Mouse (Mus musculus) bone marrow, adult 2 months (tissue): ENCODE measurements around the gene Phf1.

Experiments used
- CTCF ChIP-seq: fragments of 200-500 bp; IDR thresholded peaks from 2 replicates; pipeline ENCODE4 v1.5.1; 2011; ENCODE audit warnings: low read length, control low read depth; ENCODE audit not compliant: control insufficient read depth, insufficient read depth
- POLR2A ChIP-seq: fragments of 200-500 bp; IDR thresholded peaks from 2 replicates; pipeline ENCODE4 v1.6.1; 2011; ENCODE audit warnings: low read depth, mild to moderate bottlenecking, control low read depth, low read length, borderline replicate concordance; ENCODE audit not compliant: control insufficient read depth

DNA sequence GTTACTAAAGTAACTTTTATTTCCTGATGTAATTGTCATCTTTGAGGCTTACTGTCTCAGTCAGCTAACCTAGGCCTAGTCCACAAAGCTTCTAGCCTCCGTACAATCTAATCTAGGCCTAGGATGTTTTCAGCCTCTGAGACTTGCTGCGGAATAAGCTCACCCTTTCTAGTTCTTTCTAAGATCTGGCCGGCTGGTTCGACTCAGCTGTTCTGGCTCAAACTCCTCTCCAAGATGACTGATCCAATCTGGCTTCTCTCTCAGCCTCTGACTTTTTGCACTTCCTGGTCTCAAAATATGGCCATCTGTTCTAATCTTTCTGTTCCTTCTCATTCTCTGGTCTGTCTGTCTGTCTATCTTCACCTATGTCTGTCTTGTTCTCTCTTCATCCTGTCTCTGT lies 50.5 kb downstream of the Phf1 start:
- TF ChIP-seq POLR2A (no peak), CTCF (no peak)
